Mouse (Mus musculus) embryo, embryonic 11.5 days (tissue): Measurements from ENCODE around the gene Tmem88b.

Source experiments
- DNase-seq: peaks from one replicate; pipeline ENCODE4 v3.0.0-alpha.2; 2012; ENCODE audit warnings: low read depth, low spot score

The Tmem88b gene

GRCm38 (mm10) chr4:155785819-155786218 is at the start of gene Tmem88b:
Gene Tmem88b (minus strand): TSS chr4:155785874.
- no peak for DNase-seq

- peak; percentile 57 for DNase-seq
These were observed 48.2 kb upstream of the Tmem88b start for GRCm38 (mm10) chr4:155833836-155834235.

GRCm38 (mm10) chr4:155833234-155833633 is 47.6 kb upstream of the Tmem88b start:
- DNase-seq = no peak

GRCm38 (mm10) chr4:155832321-155832720 is 46.6 kb upstream of the Tmem88b start:
- DNase-seq = no peak

- DNase-seq = no peak
These were observed 46.2 kb upstream of the Tmem88b start for GRCm38 (mm10) chr4:155831831-155832230.

- peak; percentile 93 for DNase-seq
These were observed 45.6 kb upstream of the Tmem88b start, which contains the start of gene Aurkaip1 for GRCm38 (mm10) chr4:155831205-155831766. Gene Aurkaip1 (plus strand): TSS chr4:155831272.

GRCm38 (mm10) chr4:155830596-155830995 is 44.9 kb upstream of the Tmem88b start:
- no peak for DNase-seq

GRCm38 (mm10) chr4:155829866-155830265 is 44.2 kb upstream of the Tmem88b start:
- no peak for DNase-seq

GRCm38 (mm10) chr4:155823443-155823842 is 37.8 kb upstream of the Tmem88b start:
- no peak for DNase-seq

GRCm38 (mm10) chr4:155821025-155821424 is 35.4 kb upstream of the Tmem88b start:
- no peak for DNase-seq

GRCm38 (mm10) chr4:155817533-155817932 is 31.9 kb upstream of the Tmem88b start:
- DNase-seq = no peak

GRCm38 (mm10) chr4:155812665-155813181 is 27.0 kb upstream of the Tmem88b start:
- DNase-seq = no peak

- DNase-seq = peak; percentile 99
These were observed 26.4 kb upstream of the Tmem88b start, which contains the start of gene Ccnl2 for GRCm38 (mm10) chr4:155811929-155812664. Gene Ccnl2 (plus strand): TSS chr4:155812489.

GRCm38 (mm10) chr4:155807841-155808240 is 22.2 kb upstream of the Tmem88b start:
- no peak for DNase-seq

- peak; percentile 91 for DNase-seq
These were observed 17.8 kb upstream of the Tmem88b start for GRCm38 (mm10) chr4:155803340-155804041.

GRCm38 (mm10) chr4:155802741-155803339 is 17.2 kb upstream of the Tmem88b start, which contains the start of gene Mrpl20:
Gene Mrpl20 (plus strand): TSS chr4:155802878.
- DNase-seq = no peak

- no peak for DNase-seq
These were observed 16.4 kb upstream of the Tmem88b start for GRCm38 (mm10) chr4:155802075-155802474.

GRCm38 (mm10) chr4:155793730-155794129 is 8.1 kb upstream of the Tmem88b start:
- no peak for DNase-seq

GRCm38 (mm10) chr4:155791240-155791933 is 5.7 kb upstream of the Tmem88b start:
- DNase-seq = no peak

- no peak for DNase-seq
These were observed 5.0 kb upstream of the Tmem88b start for GRCm38 (mm10) chr4:155790650-155791161.

GRCm38 (mm10) chr4:155790021-155790489 is 4.4 kb upstream of the Tmem88b start, which contains the start of gene Ankrd65:
Gene Ankrd65 (plus strand): TSS chr4:155790439.
- DNase-seq = no peak
